Mouse (Mus musculus): ENCODE data around the gene Map3k6. TPM values are rescaled to one million over a fixed set of nuclear protein-coding genes. Genes with fewer than 3 reads are reported as not detected.

Gene Map3k6
- total RNA-seq, 2 experiments from 2014 or later: 5.8 to 7.4 TPM

GRCm38 (mm10) chr4:133213268-133213590, 27.4 kb upstream of the Map3k6 start:
- peak; percentile 41 to 42 for DNase-seq (ENCODE audit: low spot score in 2 of 2)

- no peak for DNase-seq (ENCODE audit: low spot score in 2 of 2)
Measured at GRCm38 (mm10) chr4:133213661-133214060, 27.0 kb upstream of the Map3k6 start.

- DNase-seq (ENCODE audit: low spot score in 2 of 2): peak in 1 of 2 experiments; percentile 62
Measured at GRCm38 (mm10) chr4:133217641-133218040, 23.0 kb upstream of the Map3k6 start.

GRCm38 (mm10) chr4:133218745-133219144, 21.9 kb upstream of the Map3k6 start:
- DNase-seq (ENCODE audit: low spot score in 2 of 2): no peak

DNA sequence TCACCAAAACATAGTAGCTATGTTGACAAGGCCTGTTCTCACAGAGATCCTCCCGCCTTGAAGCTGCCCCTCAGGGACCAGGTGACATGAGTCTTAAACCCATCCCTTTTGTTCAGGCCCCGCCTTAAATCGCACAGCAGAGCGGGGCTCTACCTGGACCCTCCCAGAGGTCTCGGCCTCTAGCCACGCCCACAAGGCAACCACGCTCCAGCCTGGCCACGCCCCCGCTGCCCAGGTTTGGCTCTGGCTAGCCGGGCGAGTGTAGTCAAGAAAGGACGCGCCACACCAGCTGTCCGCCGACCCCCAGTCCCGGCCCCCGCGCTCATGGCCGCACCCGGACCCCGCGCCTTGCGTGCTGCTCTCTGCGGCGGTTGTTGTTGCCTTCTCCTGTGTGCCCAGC, 20.0 kb upstream of the Map3k6 start:
- DNase-seq (ENCODE audit: low spot score in 2 of 2): no peak

DNA sequence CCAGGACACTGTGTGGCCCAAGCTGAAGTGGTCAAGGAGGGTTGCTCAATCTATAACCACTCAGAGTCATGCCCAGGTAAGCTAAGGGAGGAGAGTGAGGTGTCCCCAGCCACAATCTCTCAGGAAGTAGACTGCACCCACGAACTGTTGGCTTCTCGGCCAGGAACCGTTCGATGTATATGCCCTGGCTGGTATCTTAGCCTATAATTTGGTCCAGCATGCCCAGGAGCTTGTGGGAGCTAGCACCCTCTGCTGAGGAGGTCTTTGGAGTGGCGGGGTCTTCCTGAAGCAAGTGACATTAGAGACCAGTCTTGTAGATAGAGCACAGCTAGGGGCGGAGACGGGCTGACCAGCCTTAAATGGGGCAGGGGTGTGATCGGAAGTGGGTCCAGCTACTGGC, 18.9 kb upstream of the Map3k6 start:
- DNase-seq (ENCODE audit: low spot score in 2 of 2): no peak

DNA sequence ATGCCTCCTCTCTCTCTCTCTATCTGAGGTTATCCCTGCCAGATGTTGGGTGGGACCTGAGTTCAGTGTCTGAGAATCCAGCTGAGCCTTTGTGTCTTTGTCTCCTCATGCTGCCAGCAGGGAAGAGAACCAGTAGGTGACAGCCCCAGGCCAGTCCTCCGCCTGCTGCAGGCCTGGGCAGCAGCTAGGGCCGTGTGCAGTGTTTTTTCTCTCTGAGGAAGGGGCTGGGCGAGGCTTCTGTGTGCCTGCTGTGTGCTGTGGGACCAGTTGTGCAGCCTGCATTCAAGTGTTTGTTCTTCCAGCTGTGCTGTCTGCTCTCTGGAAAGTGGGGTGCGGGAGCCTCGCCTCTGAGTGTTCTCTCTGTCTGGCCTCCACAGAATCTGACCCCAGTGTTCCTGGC, 16.7 kb upstream of the Map3k6 start:
- no peak for DNase-seq (ENCODE audit: low spot score in 2 of 2)

- no peak for DNase-seq (ENCODE audit: low spot score in 2 of 2)
Measured at GRCm38 (mm10) chr4:133226073-133226472, 14.5 kb upstream of the Map3k6 start.

GRCm38 (mm10) chr4:133227636-133228035, 13.0 kb upstream of the Map3k6 start:
- no peak for DNase-seq (ENCODE audit: low spot score in 2 of 2)

DNA sequence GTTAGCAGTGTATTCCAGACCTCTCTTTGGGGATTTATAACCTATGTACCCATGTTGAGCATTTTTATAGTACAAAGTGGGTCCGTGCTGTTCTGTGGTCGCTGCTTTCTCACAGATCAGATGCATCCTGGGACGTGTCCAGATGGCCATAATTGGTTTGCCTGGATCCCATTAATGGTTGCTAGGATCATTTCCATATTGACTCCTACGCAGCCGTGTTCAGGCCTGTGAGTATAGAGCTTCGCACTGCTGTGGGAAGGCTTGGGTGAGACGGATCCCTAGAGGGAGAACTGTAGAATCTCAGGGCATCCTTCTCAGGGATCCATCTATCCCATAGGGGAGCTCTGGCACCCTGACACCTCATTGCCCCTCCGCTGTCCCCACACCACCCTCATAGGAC, 11.0 kb upstream of the Map3k6 start:
- no peak for DNase-seq (ENCODE audit: low spot score in 2 of 2)

- no peak for DNase-seq (ENCODE audit: low spot score in 2 of 2)
Measured at GRCm38 (mm10) chr4:133233285-133233976, 7.2 kb upstream of the Map3k6 start.

DNA sequence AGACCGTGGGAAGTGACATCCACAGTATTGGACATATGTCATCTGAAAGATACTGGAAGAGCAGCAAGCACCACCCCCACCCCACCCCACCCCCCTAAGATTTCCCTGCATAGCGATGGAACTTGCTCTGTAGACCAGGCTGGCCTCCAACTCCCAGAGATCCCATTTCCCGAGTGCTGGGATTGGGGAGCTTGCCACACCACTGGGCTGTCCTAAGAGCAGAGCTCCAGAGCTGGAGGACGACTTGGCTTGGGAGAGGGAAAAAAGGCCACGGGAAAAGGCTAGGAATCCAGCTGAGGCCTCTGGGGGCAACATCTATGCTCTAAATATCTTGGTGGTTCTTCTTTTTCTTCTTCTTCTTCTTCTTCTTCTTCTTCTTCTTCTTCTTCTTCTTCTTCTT, 5.8 kb upstream of the Map3k6 start:
- no peak for DNase-seq (ENCODE audit: low spot score in 2 of 2)

DNA sequence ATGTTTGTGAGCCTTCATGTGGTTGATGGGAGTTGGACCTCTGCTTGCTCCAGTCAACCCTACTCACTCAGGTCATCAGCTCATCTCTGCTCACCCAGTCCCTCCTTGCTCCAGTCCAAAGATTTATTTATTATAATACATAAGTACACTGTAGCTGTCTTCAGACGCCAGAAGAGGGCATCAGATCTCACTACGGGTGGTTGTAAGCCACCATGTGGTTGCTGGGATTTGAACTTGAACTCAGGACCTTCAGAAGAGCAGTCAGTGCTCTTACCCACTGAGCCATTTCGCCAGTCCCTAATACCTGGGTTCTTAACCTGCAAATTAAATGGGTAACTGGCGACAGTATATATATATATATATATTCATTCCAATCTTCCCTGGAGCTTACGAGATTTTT, 5.2 kb upstream of the Map3k6 start:
- DNase-seq (ENCODE audit: low spot score in 2 of 2): no peak

DNA sequence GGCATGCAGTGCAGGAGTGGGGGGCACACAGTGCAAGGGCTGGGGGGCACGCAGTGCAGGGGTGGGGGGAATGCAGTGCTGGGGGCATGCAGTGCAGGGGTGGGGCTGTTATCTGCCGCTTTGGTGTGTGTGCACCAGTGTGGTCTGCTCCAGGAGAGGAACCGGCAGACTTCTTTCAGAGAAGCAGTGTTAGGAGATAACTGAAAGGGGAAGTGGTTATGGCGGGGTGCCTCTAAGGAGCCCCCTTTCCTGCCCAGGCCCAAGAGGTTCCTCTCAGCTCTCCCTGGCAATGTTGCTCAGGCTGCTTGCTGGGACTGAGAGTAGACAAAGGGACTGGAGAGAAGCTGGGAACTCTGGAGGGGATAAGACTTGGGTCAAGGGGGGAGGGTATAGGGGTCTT, 2.7 kb upstream of the Map3k6 start:
- DNase-seq (ENCODE audit: low spot score in 2 of 2): no peak

GRCm38 (mm10) chr4:133240934-133241908, 603 bp downstream of the Map3k6 start:
- peak; percentile 87 to 92 for DNase-seq (ENCODE audit: low spot score in 2 of 2)

DNA sequence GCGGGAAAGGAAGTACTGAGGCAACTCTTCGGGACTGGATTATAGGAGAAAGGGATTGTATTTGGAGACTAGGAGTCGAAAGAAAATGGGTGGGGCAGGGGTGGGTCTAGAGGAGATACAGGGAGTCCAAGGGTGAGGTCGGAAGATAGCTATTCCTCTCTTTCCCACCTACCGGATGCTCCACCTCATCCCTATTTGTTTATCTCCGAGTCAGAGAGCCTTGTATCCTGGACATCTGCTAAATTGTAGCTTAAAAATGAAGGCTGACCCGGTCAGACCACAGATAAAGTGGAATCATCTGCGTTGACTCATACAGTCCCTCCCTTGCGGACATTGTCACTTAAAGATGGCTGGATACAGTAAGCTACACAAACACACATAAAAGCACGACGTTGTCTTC, 1.3 kb downstream of the Map3k6 start:
- DNase-seq (ENCODE audit: low spot score in 2 of 2): no peak

GRCm38 (mm10) chr4:133242710-133243109, 2.1 kb downstream of the Map3k6 start:
- no peak for DNase-seq (ENCODE audit: low spot score in 2 of 2)

GRCm38 (mm10) chr4:133243538-133243937, 2.9 kb downstream of the Map3k6 start:
- DNase-seq (ENCODE audit: low spot score in 2 of 2): no peak

GRCm38 (mm10) chr4:133244289-133244688, 3.7 kb downstream of the Map3k6 start:
- DNase-seq (ENCODE audit: low spot score in 2 of 2): no peak

DNA sequence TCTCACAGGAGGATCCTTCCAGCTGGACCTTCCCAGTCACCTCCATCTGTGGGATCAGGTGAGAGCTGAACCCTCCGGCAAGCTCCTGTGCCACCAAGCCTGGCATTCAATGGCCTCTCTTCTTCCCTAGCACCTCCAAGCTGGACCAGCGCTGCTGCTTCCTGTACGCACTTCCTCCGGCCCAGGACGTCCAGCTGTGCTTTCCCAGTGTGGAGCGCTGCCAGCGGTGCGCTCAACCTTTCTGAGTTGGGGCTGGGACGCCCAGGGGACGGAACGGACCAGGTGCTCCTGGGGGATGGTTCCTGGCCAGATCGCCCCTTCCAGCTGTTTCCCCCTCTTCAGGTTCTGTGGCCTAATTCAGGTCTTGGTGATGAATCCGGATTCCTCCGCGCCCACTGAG, 6.5 kb downstream of the Map3k6 start:
- DNase-seq (ENCODE audit: low spot score in 2 of 2): no peak

DNA sequence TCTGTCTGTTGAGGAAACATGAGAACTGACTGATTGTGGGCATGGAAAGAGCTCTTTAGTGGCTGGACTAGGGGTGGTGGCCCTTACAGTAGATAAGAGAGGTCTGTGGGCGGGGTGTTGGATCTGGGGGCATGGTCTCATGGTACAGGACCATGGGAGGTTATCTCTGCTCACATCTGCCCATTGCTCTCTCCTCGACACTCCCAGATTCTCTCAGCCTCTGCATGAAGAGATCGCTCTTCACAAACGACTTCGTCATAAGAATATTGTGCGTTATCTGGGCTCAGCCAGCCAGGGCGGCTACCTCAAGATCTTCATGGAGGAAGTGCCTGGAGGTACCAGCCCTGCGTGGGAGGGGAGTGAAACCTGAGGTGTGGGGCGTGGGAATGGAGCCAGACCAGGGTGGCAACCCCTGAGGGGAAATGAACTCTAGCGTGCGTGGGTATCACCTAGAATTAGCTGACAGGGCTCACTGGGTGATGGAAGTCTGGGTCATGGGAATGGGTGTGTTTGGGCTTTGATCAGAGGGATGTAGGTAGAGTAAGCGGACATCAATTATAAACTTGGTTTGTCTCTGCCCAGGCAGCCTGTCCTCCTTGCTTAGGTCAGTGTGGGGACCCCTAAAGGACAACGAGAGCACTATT, 7.3 kb downstream of the Map3k6 start:
- DNase-seq (ENCODE audit: low spot score in 2 of 2): no peak

DNA sequence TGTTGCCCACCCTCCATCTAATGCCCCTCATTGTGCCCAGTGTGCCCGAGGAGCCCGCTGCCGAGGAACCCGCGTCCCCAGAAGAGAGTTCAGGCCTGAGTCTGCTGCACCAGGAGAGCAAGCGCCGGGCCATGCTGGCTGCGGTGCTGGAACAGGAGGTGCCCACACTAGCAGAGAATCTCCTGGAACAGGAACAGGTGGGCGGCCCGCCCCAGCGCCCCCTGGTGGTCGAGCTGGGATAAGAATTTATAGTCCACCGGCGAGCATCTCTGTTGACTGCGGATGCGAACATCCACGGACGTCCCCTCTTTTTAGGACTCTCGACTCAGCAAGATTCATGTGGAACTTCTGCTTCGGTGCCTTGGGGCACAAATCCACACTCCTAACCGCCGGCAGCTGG, 10.0 kb downstream of the Map3k6 start:
- DNase-seq (ENCODE audit: low spot score in 2 of 2): peak; percentile 87 to 88
